Mouse (Mus musculus) megakaryocyte, embryonic 14.5 days (primary cell): ENCODE measurements around the gene Tbk1. TPM values are rescaled to one million over a fixed set of nuclear protein-coding genes. Genes with fewer than 3 reads are reported as not detected.

Experiments used
- H3K27me3 ChIP-seq: replicated peaks from 2 replicates; pipeline ENCODE3; 2012; ENCODE audit warnings: inconsistent platforms
- H3K36me3 ChIP-seq: replicated peaks from 2 replicates; pipeline ENCODE3; 2012; ENCODE audit warnings: low read length, inconsistent platforms, mixed read lengths
- H3K4me1 ChIP-seq: 2 replicates; pipeline ENCODE4 v1.6.1; 2012; ENCODE audit warnings: inconsistent platforms
- H3K4me3 ChIP-seq: replicated peaks from 2 replicates; pipeline ENCODE3; 2012; ENCODE audit warnings: moderate library complexity, mild to moderate bottlenecking, inconsistent platforms
- H3K9me3 ChIP-seq: 2 replicates; pipeline ENCODE4 v1.6.1; 2012; ENCODE audit warnings: inconsistent platforms
- FLI1 ChIP-seq: IDR thresholded peaks from 2 replicates; pipeline ENCODE4 v1.6.1; 2012; ENCODE audit warnings: low read length, inconsistent platforms, mixed read lengths
- GATA1 ChIP-seq: IDR thresholded peaks from 3 replicates; pipeline ENCODE4 v1.6.1; 2012; ENCODE audit warnings: mixed read lengths, low read length, inconsistent platforms, borderline replicate concordance
- polyA plus RNA-seq: library from polyadenylated mRNA; stranded (reverse); fragments of >175 nt; gene quantifications from 2 replicates; pipeline ENCODE4 v1.2.3, GENCODE M21; 2012; ENCODE audit warnings: low replicate concordance; ENCODE audit not compliant: insufficient read depth

Gene Tbk1
- polyA plus RNA-seq, 1 experiment = 2.7 TPM

GRCm38 (mm10) chr10:121596580-121596979 lies 10.0 kb upstream of the Tbk1 start:
- H3K9me3 ChIP-seq = no peaks in the 10 kb centered on the region; the same call in 1 of the 2 replicates
- peak overlapping the region; percentile 73 for H3K4me3 ChIP-seq
- no peaks in the 10 kb centered on the region for H3K27me3 ChIP-seq
- peaks cover 15% of the 10 kb centered on the region for H3K4me1 ChIP-seq
- peaks cover 97% of the 10 kb centered on the region for H3K36me3 ChIP-seq
- TF ChIP-seq GATA1 (no peak), FLI1 (no peak)

DNA sequence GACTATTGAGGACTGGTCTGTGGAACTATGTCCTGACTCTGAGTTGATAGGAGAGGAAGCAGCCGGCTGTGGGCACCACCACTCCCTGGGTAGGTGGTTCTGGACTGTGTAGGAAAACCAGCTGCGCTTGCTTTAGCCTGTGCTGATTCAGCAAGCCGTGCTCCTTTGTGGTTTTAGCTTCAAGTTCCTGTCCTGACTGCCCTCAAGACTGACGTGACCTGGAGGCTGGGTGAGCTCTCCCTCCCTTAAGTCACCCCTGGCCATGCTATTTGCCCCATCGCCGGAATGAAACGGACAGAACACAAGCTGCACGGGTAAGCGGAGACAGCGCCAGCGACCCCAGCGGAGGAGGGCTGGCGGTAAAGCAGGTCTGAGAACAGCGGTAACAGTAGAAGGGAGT lies 4.5 kb upstream of the Tbk1 start:
- Histone ChIP-seq H3K4me3 (peak overlapping the region; percentile 51), H3K36me3 (peaks cover 62% of the 10 kb centered on the region), H3K4me1 (peaks cover 22% of the 10 kb centered on the region), H3K27me3 (no peaks in the 10 kb centered on the region), H3K9me3 (no peaks in the 10 kb centered on the region; the same call in 1 of the 2 replicates)
- TF ChIP-seq FLI1 (no peak), GATA1 (no peak)

DNA sequence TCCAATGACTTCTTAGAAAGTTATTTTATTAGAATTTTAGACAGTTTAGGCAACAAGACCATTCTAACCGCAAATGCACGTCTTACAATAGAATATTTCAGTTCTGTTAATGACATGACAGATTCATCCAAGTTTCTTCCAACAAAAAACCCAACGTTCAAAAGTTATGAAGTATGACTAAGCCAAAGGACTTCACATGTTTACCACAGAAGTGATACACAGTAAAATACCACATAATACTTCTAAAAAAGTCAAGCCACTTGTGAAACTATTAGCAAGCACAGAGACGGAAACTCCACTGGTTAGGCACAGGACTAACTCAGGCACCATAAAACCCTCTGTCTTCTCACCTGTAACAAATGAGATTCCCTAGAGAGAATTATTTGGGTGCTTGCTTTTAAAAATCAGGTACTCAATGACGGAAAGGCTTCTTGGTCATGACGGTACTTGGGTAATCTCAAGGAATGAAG lies 819 bp upstream of the Tbk1 start:
- H3K36me3 ChIP-seq = peaks cover 49% of the 10 kb centered on the region
- no peak for TF ChIP-seq GATA1
- no peak for TF ChIP-seq FLI1

GRCm38 (mm10) chr10:121585791-121586642 lies 570 bp downstream of the Tbk1 start:
- Histone ChIP-seq H3K4me1 (peaks cover 55% of the 10 kb centered on the region), H3K9me3 (no peaks in the 10 kb centered on the region), H3K27me3 (no peaks in the 10 kb centered on the region), H3K4me3 (peak overlapping the region; percentile 97), H3K36me3 (peaks cover 47% of the 10 kb centered on the region)
- TF ChIP-seq GATA1 (no peak), FLI1 (no peak)

More for the DNA sequence above, 819 bp upstream of the Tbk1 start:
- H3K27me3 ChIP-seq = no peaks in the 10 kb centered on the region
- H3K9me3 ChIP-seq = no peaks in the 10 kb centered on the region; the same call in 1 of the 2 replicates
- peak overlapping the region; percentile 97 for H3K4me3 ChIP-seq
- H3K4me1 ChIP-seq = peaks cover 53% of the 10 kb centered on the region

DNA sequence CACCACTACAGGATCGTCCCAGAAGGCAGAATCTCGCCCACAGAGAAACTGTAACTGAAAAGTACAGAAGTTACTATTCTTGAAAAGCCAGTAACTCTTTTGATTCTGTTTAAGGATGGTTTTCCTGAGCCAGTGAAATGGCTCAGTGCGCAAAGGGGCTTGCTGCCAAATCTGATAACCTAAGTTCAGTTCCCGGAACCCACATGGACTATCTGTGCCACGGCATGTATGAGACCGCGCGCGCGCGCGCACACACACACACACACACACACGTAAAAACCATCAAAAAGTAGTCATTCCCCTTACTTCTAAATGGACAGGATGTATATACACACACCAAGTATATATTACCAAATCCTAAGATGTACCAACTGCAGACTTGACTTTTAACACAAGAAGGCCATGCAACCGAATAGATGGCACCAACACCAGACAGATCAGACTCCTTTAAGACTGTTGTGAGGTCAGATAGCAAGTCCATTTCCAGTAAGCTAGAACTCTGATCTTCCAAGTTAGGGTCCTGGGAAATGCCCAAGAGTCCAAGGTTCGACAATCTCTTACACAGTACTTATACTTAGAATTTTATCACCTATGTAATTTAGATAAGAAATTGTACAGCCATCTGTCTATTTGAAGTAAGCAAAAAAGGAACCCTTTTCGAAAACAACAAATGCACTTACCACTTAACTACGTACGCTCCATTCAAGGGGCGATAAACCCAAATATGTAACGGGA lies 1.4 kb downstream of the Tbk1 start:
- H3K27me3 ChIP-seq = no peaks in the 10 kb centered on the region
- peaks cover 49% of the 10 kb centered on the region for H3K36me3 ChIP-seq
- H3K9me3 ChIP-seq = no peaks in the 10 kb centered on the region
- H3K4me1 ChIP-seq = peaks cover 55% of the 10 kb centered on the region
- H3K4me3 ChIP-seq = peak overlapping the region; percentile 97
- TF ChIP-seq GATA1 (no peak), FLI1 (no peak)

DNA sequence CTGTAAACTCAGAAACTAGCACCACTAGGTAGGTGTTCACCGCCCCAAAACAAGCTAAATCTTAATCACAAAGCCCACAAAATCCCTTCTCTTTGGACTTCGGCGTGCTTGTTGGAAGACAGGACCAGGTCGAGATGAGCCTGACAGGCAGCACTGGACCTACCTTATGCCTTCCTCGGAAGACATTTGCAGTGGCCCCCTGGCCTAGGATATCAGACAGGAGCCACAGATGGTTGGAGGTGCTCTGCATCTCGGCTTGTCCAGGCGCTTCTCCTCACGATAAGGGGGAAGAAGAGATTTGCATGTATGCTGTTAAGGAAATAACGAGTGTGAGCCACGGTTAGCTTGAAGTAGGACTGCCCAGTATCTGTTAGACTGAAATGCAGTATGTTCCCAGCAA lies 2.6 kb downstream of the Tbk1 start:
- Histone ChIP-seq H3K27me3 (no peaks in the 10 kb centered on the region), H3K4me3 (no peak overlapping the region), H3K4me1 (peaks cover 55% of the 10 kb centered on the region), H3K9me3 (no peaks in the 10 kb centered on the region), H3K36me3 (peaks cover 49% of the 10 kb centered on the region)
- TF ChIP-seq GATA1 (no peak), FLI1 (no peak)

GRCm38 (mm10) chr10:121583016-121583415 lies 3.6 kb downstream of the Tbk1 start:
- Histone ChIP-seq H3K9me3 (no peaks in the 10 kb centered on the region), H3K4me3 (no peak overlapping the region), H3K36me3 (peaks cover 51% of the 10 kb centered on the region), H3K27me3 (no peaks in the 10 kb centered on the region), H3K4me1 (peaks cover 53% of the 10 kb centered on the region)
- TF ChIP-seq FLI1 (no peak), GATA1 (no peak)

- Histone ChIP-seq H3K9me3 (no peaks in the 10 kb centered on the region), H3K27me3 (no peaks in the 10 kb centered on the region), H3K36me3 (peaks cover 56% of the 10 kb centered on the region), H3K4me3 (peak overlapping the region; percentile 18), H3K4me1 (peaks cover 46% of the 10 kb centered on the region)
- TF ChIP-seq FLI1 (no peak), GATA1 (no peak)
Observed at GRCm38 (mm10) chr10:121582287-121582686, 4.3 kb downstream of the Tbk1 start.

DNA sequence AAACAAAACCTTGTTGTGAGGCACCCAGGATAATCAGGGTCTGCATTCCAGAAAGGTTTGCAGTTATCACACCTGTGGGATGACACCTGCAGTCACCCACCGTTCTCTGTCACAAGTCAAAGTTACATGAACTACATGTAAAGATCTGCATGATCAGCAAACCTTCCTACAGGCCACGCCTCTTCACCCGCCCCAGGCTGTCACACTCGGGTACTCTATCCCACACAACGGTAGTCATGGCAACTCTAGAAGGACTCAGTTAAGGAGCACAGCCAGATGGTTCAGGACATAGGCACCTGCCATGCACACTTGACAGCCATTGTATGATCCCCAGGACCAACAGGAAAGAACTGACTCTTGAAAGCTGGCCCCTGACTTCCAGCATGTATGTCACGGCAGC lies 5.2 kb downstream of the Tbk1 start:
- no peaks in the 10 kb centered on the region for H3K27me3 ChIP-seq
- no peak for TF ChIP-seq GATA1
- H3K9me3 ChIP-seq = no peaks in the 10 kb centered on the region
- no peak overlapping the region for H3K4me3 ChIP-seq
- H3K36me3 ChIP-seq = peaks cover 58% of the 10 kb centered on the region
- H3K4me1 ChIP-seq = peaks cover 46% of the 10 kb centered on the region

DNA sequence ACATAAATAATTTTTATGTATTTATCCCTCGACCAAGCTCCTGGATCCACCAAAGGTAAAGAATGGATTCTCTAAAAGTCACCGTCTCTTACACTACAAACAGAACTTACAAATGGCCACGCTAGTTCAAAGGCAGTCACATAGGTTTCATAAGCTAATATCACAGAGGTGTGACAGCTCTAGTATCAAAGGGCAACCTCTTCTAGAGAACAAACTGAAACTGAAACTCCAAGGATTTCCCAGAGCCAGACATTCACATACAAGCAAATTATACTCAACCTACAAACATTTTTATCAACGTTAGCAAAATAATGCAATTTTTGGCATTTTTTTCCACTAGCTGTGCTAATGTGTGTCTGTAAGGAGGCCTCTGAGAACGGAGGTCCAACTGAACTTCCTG lies 6.2 kb downstream of the Tbk1 start:
- Histone ChIP-seq H3K36me3 (peaks cover 68% of the 10 kb centered on the region), H3K4me3 (no peak overlapping the region), H3K27me3 (no peaks in the 10 kb centered on the region), H3K4me1 (peaks cover 40% of the 10 kb centered on the region), H3K9me3 (no peaks in the 10 kb centered on the region)
- no peak for TF ChIP-seq FLI1
- TF ChIP-seq GATA1 = no peak
